Mouse (Mus musculus) liver, embryonic 13.5 days (tissue): ENCODE measurements around the gene Dkkl1. TPM values are rescaled to one million over a fixed set of nuclear protein-coding genes. Genes with fewer than 3 reads are reported as not detected.

Experiments
- ATAC-seq: fragments of 200-750 bp; cut with Nextera tagmentation; 2 replicates; pipeline ENCODE4 v1.8.0; 2017; ENCODE audit warnings: low read depth, mild to moderate bottlenecking, moderate number of reproducible peaks, moderate library complexity
- DNase-seq: peaks from one replicate; pipeline ENCODE4 v3.0.0; 2022
- H3K27ac ChIP-seq: fragments of 300-500 bp; sonication (generic); 2 replicates; pipeline ENCODE4 v1.5.1; 2015; ENCODE audit warnings: moderate library complexity, mild to moderate bottlenecking, inconsistent platforms
- H3K27me3 ChIP-seq: fragments of 300-500 bp; sonication (generic); 2 replicates; pipeline ENCODE4 v1.6.1; 2015; ENCODE audit warnings: mild to moderate bottlenecking, inconsistent platforms
- H3K36me3 ChIP-seq: fragments of 300-500 bp; sonication (generic); 2 replicates; pipeline ENCODE4 v1.6.1; 2015; ENCODE audit warnings: mild to moderate bottlenecking, inconsistent platforms
- H3K4me1 ChIP-seq: fragments of 300-500 bp; sonication (generic); replicated peaks from 2 replicates; pipeline ENCODE4 v1.6.1; 2015; ENCODE audit warnings: inconsistent platforms
- H3K4me2 ChIP-seq: fragments of 300-500 bp; sonication (generic); 2 replicates; pipeline ENCODE4 v1.6.1; 2015; ENCODE audit warnings: inconsistent platforms, mild to moderate bottlenecking, moderate library complexity
- H3K4me3 ChIP-seq: fragments of 300-500 bp; sonication (generic); replicated peaks from 2 replicates; pipeline ENCODE4 v1.5.1; 2015; ENCODE audit warnings: mild to moderate bottlenecking, inconsistent platforms
- H3K9ac ChIP-seq: fragments of 300-500 bp; sonication (generic); 2 replicates; pipeline ENCODE4 v1.6.1; 2015; ENCODE audit warnings: mild to moderate bottlenecking, inconsistent platforms
- H3K9me3 ChIP-seq: fragments of 300-500 bp; sonication (generic); replicated peaks from 2 replicates; pipeline ENCODE4 v1.6.1; 2016; ENCODE audit warnings: inconsistent platforms
- WGBS: fragments of 180-500 bp; shearing (Covaris S2); methylation state at CpG from one replicate; pipeline ENCODE4 v1.1.7; 2015; ENCODE audit not compliant: insufficient replicate concordance; 5-methylcytosine and 5-hydroxymethylcytosine counted together
- microRNA-seq: library from miRNA; unstranded; fragments of <30 nt; microRNA quantifications from one replicate; pipeline ENCODE4, GENCODE M21; 2016
- polyA plus RNA-seq: library from polyadenylated mRNA; unstranded; fragments of >200 nt; fragmentation: Nextera tagmentation; extraction: Ambion mirVana; gene quantifications from 2 replicates; pipeline ENCODE4 v1.2.1, GENCODE M21; 2015

Gene Dkkl1
- polyA plus RNA-seq, 1 experiment from 2014 or later, result 2.8 TPM

DNA sequence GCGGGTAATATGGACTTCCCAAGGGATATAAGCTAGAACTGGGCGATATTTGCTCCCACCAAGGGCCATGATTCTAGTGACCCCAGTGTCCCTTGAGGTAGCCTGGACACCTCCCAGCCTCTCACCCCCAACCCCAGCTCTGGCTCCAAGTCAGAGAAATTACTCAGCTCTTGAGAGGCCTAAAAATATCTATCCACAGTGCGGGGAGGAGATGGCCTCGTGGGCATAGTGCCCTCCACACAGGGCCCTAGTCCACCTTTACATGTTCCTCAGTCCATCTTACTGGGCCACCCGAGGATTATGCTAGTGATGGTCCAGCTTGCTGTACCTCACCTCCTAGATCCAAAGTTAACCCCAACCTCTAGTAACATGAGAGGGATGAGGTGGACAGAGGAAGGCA lies 47.1 kb downstream of the Dkkl1 start:
- 50% methylated on average over 5 of the region's 5 CpGs for WGBS
- no peak overlapping the region for H3K4me2 ChIP-seq
- H3K4me1 ChIP-seq, result peaks cover 20% of the 10 kb centered on the region
- peaks cover 14% of the 10 kb centered on the region for H3K9me3 ChIP-seq
- no peak overlapping the region for H3K4me3 ChIP-seq
- H3K27ac ChIP-seq, result no peak overlapping the region
- H3K9ac ChIP-seq, result no peak overlapping the region
- peaks cover 76% of the 10 kb centered on the region for H3K27me3 ChIP-seq
- peaks cover 10% of the 10 kb centered on the region; the same call in 1 of the 2 replicates for H3K36me3 ChIP-seq
- DNase-seq (no peak), ATAC-seq (no peak)

DNA sequence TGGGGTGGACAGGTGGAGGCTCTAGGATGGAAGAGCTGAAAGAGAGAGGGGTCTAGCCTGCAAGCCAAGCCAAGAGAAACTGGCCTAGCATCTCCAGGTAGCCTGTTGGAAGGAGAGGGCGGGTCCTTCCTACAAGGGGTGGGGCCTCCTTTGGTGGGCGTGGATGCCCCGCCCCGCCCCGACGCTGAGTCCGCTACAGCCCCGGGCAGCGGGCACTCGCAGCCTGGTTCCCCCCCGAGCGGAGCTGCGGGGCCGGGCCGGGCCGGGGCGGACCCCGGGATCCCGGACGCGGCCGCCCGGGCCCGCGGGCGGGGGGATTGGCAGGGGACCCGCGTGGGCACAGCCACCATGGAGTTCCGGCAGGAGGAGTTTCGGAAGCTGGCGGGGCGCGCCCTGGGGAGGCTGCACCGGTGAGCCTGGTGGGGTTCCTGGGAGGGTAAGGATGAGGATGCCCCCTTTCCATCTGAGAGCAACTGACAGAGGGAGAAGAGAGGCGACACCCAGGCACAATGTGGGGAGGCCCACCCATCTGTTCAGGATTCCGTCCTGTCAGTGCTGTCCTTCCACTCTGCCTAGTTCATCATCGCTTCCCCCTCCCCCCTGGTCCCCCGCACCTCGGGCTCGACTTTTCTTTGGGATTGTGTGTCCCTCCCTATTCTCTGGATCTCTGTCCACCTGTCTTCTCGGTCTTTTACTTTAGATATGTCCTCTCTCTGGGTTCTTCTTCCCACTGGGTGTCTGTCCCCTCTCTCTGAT lies 48.0 kb downstream of the Dkkl1 start, which contains the start of gene Slc17a7:
Gene Slc17a7 (plus strand): TSS at position 215 of the 756 bp plus-strand sequence.
- WGBS, result 2% methylated on average over 38 of the region's 41 CpGs
- ATAC-seq (peak; percentile 35; the same call in 1 of the 2 replicates), DNase-seq (peak; percentile 40)
- H3K9me3 ChIP-seq, result peaks cover 5% of the 10 kb centered on the region; the same call in 1 of the 2 replicates
- peak within 1 kb of the TSS; percentile 53 for H3K9ac ChIP-seq
- H3K36me3 ChIP-seq, result peaks cover 19% of the 10 kb centered on the region; the same call in 1 of the 2 replicates
- peaks cover 20% of the 10 kb centered on the region for H3K4me1 ChIP-seq
- peak within 1 kb of the TSS; percentile 59 for H3K4me3 ChIP-seq
- H3K27ac ChIP-seq, result no peak within 1 kb of the TSS
- peaks cover 67% of the 10 kb centered on the region for H3K27me3 ChIP-seq
- H3K4me2 ChIP-seq, result peak within 1 kb of the TSS; percentile 72

GRCm38 (mm10) chr7:45162996-45163615 lies 48.8 kb downstream of the Dkkl1 start:
- 58% methylated on average over 9 of the region's 9 CpGs for WGBS
- Histone ChIP-seq H3K36me3 (peaks cover 19% of the 10 kb centered on the region; the same call in 1 of the 2 replicates), H3K9ac (no peak overlapping the region), H3K4me1 (peaks cover 20% of the 10 kb centered on the region), H3K4me3 (no peak overlapping the region), H3K27ac (no peak overlapping the region), H3K4me2 (no peak overlapping the region), H3K9me3 (no peaks in the 10 kb centered on the region), H3K27me3 (peaks cover 59% of the 10 kb centered on the region)
- DNase-seq (no peak), ATAC-seq (no peak)

GRCm38 (mm10) chr7:45162551-45162950 lies 49.4 kb downstream of the Dkkl1 start:
- Histone ChIP-seq H3K9ac (peak overlapping the region; percentile 37; the same call in 1 of the 2 replicates), H3K27ac (no peak overlapping the region), H3K4me2 (peak overlapping the region; percentile 74), H3K27me3 (peaks cover 53% of the 10 kb centered on the region), H3K4me1 (peaks cover 20% of the 10 kb centered on the region), H3K4me3 (peak overlapping the region; percentile 42), H3K9me3 (no peaks in the 10 kb centered on the region), H3K36me3 (peaks cover 19% of the 10 kb centered on the region; the same call in 1 of the 2 replicates)
- DNase-seq (no peak), ATAC-seq (peak; percentile 18; the same call in 1 of the 2 replicates)
- WGBS, result 21% methylated on average over 6 of the region's 6 CpGs

DNA sequence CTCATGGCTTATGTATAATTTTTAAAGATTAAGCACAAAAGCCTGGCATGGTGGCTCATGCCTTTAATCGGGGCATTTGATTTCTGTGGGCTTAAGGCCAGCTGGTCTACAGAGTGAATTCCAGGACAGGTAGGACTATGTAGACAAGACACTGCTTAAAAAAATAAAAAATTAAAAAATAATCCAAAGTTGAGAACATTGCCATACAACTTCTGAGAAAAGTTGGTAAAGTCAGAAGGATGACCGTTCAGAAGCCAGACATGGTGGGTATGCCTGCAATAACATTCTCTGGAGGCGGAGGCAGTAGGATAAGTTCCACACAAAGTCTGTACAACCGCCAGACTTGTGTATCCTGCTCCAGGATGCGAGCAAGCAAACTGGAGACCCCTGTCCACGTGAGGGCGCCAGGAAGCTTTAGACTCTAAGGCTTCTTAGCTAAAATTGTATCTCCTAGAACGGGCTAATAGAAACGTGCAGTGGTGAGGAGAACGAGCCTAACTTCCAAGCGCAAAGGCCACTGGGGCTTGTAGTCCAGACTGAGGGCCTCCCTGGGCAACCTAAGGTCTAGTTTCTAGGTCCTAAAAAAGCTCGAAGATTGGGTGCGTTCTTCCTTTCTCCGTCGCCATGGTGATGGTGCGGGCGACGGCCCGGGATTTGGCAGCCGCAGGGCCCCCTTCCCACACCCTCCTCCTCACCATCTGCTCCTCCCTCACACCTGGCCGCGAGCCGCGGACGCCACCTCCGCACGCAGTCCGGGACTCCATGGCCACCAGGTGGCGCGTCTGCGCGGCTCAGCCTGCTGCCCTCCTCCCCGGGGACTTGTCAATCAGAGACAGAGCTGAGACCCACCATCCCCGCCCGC lies 50.1 kb downstream of the Dkkl1 start:
- WGBS, result 4% methylated on average over 35 of the region's 35 CpGs
- no peak overlapping the region for H3K27ac ChIP-seq

DNA sequence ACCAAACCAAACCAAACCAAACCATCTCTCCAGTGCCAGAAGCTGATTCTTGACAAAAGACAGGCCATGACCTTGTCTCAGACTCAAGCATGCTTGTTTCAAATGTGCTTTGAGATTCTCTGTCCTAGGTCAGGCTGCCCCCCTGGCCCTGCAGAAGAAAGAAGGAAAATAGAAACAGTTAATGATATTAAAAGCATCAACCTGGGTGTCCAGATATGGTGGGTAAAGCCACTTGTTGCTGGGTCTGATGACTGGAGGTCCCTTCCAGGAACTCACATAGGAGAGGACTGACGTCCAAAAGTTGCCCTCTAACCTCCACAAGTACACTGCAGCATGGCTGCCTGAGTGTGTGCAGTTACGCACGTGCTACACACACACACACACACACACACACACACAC lies 51.1 kb downstream of the Dkkl1 start:
- Histone ChIP-seq H3K27me3 (peaks cover 36% of the 10 kb centered on the region), H3K4me2 (no peak overlapping the region), H3K9me3 (no peaks in the 10 kb centered on the region), H3K4me1 (peaks cover 20% of the 10 kb centered on the region), H3K4me3 (no peak overlapping the region), H3K36me3 (peaks cover 25% of the 10 kb centered on the region), H3K9ac (no peak overlapping the region), H3K27ac (no peak overlapping the region)
- ATAC-seq (no peak), DNase-seq (no peak)
- 71% methylated on average over 3 of the region's 3 CpGs for WGBS

More for the DNA sequence above, 50.1 kb downstream of the Dkkl1 start:
- H3K4me3 ChIP-seq, result peak overlapping the region; percentile 42
- H3K36me3 ChIP-seq, result peaks cover 22% of the 10 kb centered on the region
- peak overlapping the region; percentile 37; the same call in 1 of the 2 replicates for H3K9ac ChIP-seq
- ATAC-seq, result peak; percentile 73
- H3K4me1 ChIP-seq, result peaks cover 20% of the 10 kb centered on the region
- peak; percentile 72 for DNase-seq
- peak overlapping the region; percentile 74 for H3K4me2 ChIP-seq
- H3K27me3 ChIP-seq, result peaks cover 46% of the 10 kb centered on the region
- no peaks in the 10 kb centered on the region for H3K9me3 ChIP-seq

DNA sequence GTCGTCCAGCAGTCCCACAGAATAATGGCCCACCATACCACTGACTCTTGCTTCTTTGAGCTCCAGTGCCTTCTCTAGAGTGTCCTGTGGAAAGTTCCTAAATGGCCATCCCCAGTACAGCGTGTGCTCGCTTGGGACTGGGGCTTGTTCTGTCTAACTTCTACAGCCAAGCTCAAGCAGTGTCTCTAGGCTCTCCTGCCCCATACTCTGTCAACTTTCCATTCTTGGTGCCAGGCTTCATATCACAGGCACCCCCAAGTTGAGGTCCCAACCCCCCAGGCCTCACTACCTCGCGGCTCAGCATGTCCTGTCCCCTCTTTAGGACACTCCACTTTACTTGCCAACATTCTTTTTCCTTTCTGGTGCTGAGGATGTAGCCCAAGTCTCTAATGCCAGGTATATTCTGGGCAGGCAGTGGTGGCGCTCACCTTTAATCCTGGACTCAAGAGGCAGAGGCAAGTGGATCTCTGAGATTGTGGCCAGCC lies 51.6 kb downstream of the Dkkl1 start:
- peaks cover 25% of the 10 kb centered on the region for H3K36me3 ChIP-seq
- H3K9ac ChIP-seq, result no peak overlapping the region
- DNase-seq, result no peak
- H3K27ac ChIP-seq, result no peak overlapping the region
- H3K9me3 ChIP-seq, result no peaks in the 10 kb centered on the region
- H3K4me2 ChIP-seq, result no peak overlapping the region
- H3K4me3 ChIP-seq, result no peak overlapping the region
- H3K27me3 ChIP-seq, result peaks cover 31% of the 10 kb centered on the region
- WGBS, result 85% methylated on average over 6 of the region's 6 CpGs
- ATAC-seq, result no peak
- H3K4me1 ChIP-seq, result peaks cover 24% of the 10 kb centered on the region

DNA sequence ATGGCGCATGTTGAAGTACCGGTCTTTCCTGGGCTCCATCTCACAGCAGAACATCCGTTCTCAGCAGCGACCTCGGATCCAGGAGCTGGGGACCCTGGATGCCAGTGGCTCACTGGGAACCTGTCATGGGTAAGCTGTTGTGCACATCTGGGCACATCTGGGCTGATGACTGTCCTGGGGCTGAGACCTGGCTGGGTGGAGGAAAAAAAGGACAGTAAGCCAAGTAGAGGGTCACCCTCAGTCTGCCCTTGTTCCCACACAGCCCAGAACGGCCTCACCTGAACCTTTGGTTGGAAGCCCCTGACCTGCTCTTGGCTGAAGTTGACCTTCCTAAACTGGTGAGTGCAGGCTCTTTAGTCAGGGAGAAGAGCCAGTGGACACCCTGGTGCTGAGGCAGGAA lies 53.0 kb downstream of the Dkkl1 start:
- Histone ChIP-seq H3K9me3 (no peaks in the 10 kb centered on the region), H3K27me3 (peaks cover 18% of the 10 kb centered on the region), H3K9ac (no peak overlapping the region), H3K27ac (no peak overlapping the region), H3K4me2 (no peak overlapping the region), H3K4me1 (peaks cover 29% of the 10 kb centered on the region), H3K36me3 (peaks cover 25% of the 10 kb centered on the region), H3K4me3 (no peak overlapping the region)
- ATAC-seq, result no peak
- 82% methylated on average over 6 of the region's 6 CpGs for WGBS
- DNase-seq, result no peak

Small RNAs within 50 kb of the gene (microRNA-seq; reads per million reads assigned to microRNA genes)
- not detected for gene Mir7055

Other genes starting within 250 kb of the Dkkl1 start
- gene Cpt1c, start 237.3 kb downstream of the Dkkl1 start, polyA plus RNA-seq, result 1.9 and 2.3 TPM in 2 replicates
- 214 and 220 TPM in 2 replicates for gene Prmt1, start 225.6 kb downstream of the Dkkl1 start, polyA plus RNA-seq
- 41.0 and 42.4 TPM in 2 replicates for gene Irf3, start 214.5 kb downstream of the Dkkl1 start, polyA plus RNA-seq
- 18.2 and 20.1 TPM in 2 replicates for gene Bcl2l12, start 213.4 kb downstream of the Dkkl1 start, polyA plus RNA-seq
- 10.4 and 11.8 TPM in 2 replicates for gene Scaf1, start 195.8 kb downstream of the Dkkl1 start, polyA plus RNA-seq
- 14.4 and 15.0 TPM in 2 replicates for gene Rras, start 194.2 kb downstream of the Dkkl1 start, polyA plus RNA-seq
- 1.7 and 2.2 TPM in 2 replicates for gene Prr12, start 159.3 kb downstream of the Dkkl1 start, polyA plus RNA-seq
- gene Nosip, start 149.7 kb downstream of the Dkkl1 start, polyA plus RNA-seq, result 31.5 and 32.0 TPM in 2 replicates
- 7.1 and 7.8 TPM in 2 replicates for gene Prrg2, start 149.5 kb downstream of the Dkkl1 start, polyA plus RNA-seq
- 35.6 and 38.7 TPM in 2 replicates for gene Rcn3, start 119.9 kb downstream of the Dkkl1 start, polyA plus RNA-seq
- 29.2 and 31.9 TPM in 2 replicates for gene Fcgrt, start 108.3 kb downstream of the Dkkl1 start, polyA plus RNA-seq
- 1,277 and 1,372 TPM in 2 replicates for gene Rps11, start 87.7 kb downstream of the Dkkl1 start, polyA plus RNA-seq
- 972 and 1,063 TPM in 2 replicates for gene Rpl13a, start 83.4 kb downstream of the Dkkl1 start, polyA plus RNA-seq
- gene Gm45713, start 75.9 kb downstream of the Dkkl1 start, polyA plus RNA-seq, result 0.12 and 0.37 TPM in 2 replicates
- 4.5 and 5.4 TPM in 2 replicates for gene Flt3l, start 75.7 kb downstream of the Dkkl1 start, polyA plus RNA-seq
- gene Pih1d1, start 57.8 kb downstream of the Dkkl1 start, polyA plus RNA-seq, result 51.7 and 54.8 TPM in 2 replicates
- 28.0 and 30.3 TPM in 2 replicates for gene Aldh16a1, start 57.6 kb downstream of the Dkkl1 start, polyA plus RNA-seq
- gene Slc17a7, start 48.2 kb downstream of the Dkkl1 start, polyA plus RNA-seq, result not detected in 2 replicates
- gene Gfy, start 32.6 kb downstream of the Dkkl1 start, polyA plus RNA-seq, result not detected in 2 replicates
- gene Pth2, start 31.2 kb downstream of the Dkkl1 start, polyA plus RNA-seq, result not detected in 2 replicates
- gene Ccdc155, start 7.3 kb downstream of the Dkkl1 start, polyA plus RNA-seq, result 0.07 and 0.14 TPM in 2 replicates
- 11.8 and 12.0 TPM in 2 replicates for gene Tead2, start 3.6 kb upstream of the Dkkl1 start, polyA plus RNA-seq
- 10.3 and 10.8 TPM in 2 replicates for gene Cd37, start 27.0 kb upstream of the Dkkl1 start, polyA plus RNA-seq
- gene Slc6a16, start 28.9 kb upstream of the Dkkl1 start, polyA plus RNA-seq, result not detected in 2 replicates
- not detected in 2 replicates for gene Slc6a21, start 65.4 kb upstream of the Dkkl1 start, polyA plus RNA-seq
- gene Trpm4, start 121.6 kb upstream of the Dkkl1 start, polyA plus RNA-seq, result 0.85 and 1.3 TPM in 2 replicates
- gene Hrc, start 123.1 kb upstream of the Dkkl1 start, polyA plus RNA-seq, result 0.12 and 0.15 TPM in 2 replicates
- gene Ppfia3, start 154.9 kb upstream of the Dkkl1 start, polyA plus RNA-seq, result 0.24 and 0.25 TPM in 2 replicates
- not detected in 2 replicates for gene Lin7b, start 158.4 kb upstream of the Dkkl1 start, polyA plus RNA-seq
- gene Snrnp70, start 183.6 kb upstream of the Dkkl1 start, polyA plus RNA-seq, result 108 and 129 TPM in 2 replicates
- not detected in 2 replicates for gene Kcna7, start 193.5 kb upstream of the Dkkl1 start, polyA plus RNA-seq
- 0.35 and 0.37 TPM in 2 replicates for gene Ntf5, start 201.5 kb upstream of the Dkkl1 start, polyA plus RNA-seq
- gene Lhb, start 208.7 kb upstream of the Dkkl1 start, polyA plus RNA-seq, result not detected in 2 replicates
- gene Gys1, start 222.7 kb upstream of the Dkkl1 start, polyA plus RNA-seq, result 4.1 and 5.1 TPM in 2 replicates
- 111 and 119 TPM in 2 replicates for gene Ruvbl2, start 225.9 kb upstream of the Dkkl1 start, polyA plus RNA-seq
- 7,621 and 8,262 TPM in 2 replicates for gene Ftl1, start 247.7 kb upstream of the Dkkl1 start, polyA plus RNA-seq